Mouse (Mus musculus) erythroblast, embryonic 14.5 days (primary cell): ENCODE measurements around the gene Hecw2. TPM values are rescaled to one million over a fixed set of nuclear protein-coding genes. Genes with fewer than 3 reads are reported as not detected.

ENCODE experiments used
- H3K27me3 ChIP-seq: 2 replicates; pipeline ENCODE4 v1.6.1; 2012; ENCODE audit warnings: inconsistent platforms; ENCODE audit not compliant: control insufficient read depth
- H3K36me3 ChIP-seq: 2 replicates; pipeline ENCODE4 v1.6.1; 2012; ENCODE audit warnings: mild to moderate bottlenecking, inconsistent platforms; ENCODE audit not compliant: control insufficient read depth
- H3K4me1 ChIP-seq: 2 replicates; pipeline ENCODE4 v1.6.1; 2012; ENCODE audit warnings: inconsistent platforms; ENCODE audit not compliant: control insufficient read depth
- H3K4me3 ChIP-seq: replicated peaks from 2 replicates; pipeline ENCODE3; 2012; ENCODE audit warnings: moderate library complexity, mild to moderate bottlenecking, inconsistent platforms
- H3K9me3 ChIP-seq: 2 replicates; pipeline ENCODE4 v1.6.1; 2012; ENCODE audit warnings: low read length, inconsistent platforms, mixed read lengths; ENCODE audit not compliant: control insufficient read depth
- GATA1 ChIP-seq: IDR thresholded peaks from 2 replicates; pipeline ENCODE4 v1.6.1; 2012; ENCODE audit warnings: low read length, inconsistent platforms, mixed read lengths
- TAL1 ChIP-seq: IDR thresholded peaks from 3 replicates; pipeline ENCODE4 v1.6.1; 2012; ENCODE audit warnings: low read length, inconsistent platforms, mixed read lengths
- polyA plus RNA-seq: library from polyadenylated mRNA; stranded (reverse); fragments of >175 nt; gene quantifications from 2 replicates; pipeline ENCODE4 v1.2.3, GENCODE M21; 2012

Gene Hecw2
- polyA plus RNA-seq, 1 experiment = not detected

DNA sequence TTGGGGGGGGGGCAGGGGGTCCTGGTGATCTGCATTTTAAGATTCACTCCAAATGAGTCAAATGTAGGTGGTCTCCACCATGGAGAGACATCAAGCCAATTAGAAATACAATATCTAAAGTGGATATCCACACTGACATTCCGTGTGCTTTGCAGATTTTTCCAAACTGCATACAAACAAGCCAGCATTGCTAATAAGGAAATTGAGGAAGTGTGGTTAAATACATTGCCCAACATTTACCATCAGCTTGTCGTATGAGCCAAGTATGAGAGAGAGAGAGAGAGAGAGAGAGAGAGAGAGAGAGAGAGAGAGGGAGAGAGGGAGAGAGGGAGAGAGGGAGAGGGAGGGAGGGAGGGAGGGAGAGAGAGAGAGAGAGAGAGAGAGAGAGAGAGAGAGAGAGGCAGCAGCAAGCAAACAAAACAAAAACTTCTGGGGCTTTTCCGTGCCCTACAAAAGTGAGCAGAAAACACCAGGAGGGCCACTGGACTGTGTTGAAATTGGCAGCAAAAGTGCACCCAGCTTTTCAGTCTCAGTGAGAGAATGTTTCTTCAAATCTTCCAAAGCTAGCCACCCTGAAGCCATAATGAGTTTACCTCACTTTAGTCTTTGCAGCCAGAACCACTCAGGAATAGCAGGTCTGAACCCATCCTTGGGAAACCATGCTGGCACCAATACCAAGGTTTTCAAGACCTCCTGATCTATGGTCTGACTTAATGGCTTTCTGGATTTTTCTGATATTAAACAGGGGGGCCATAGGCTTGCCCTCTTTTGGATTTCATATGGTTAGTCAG, 376.7 kb downstream of the Hecw2 start:
- Histone ChIP-seq H3K27me3 (no peaks in the 10 kb centered on the region), H3K36me3 (no peaks in the 10 kb centered on the region), H3K9me3 (no peaks in the 10 kb centered on the region), H3K4me3 (no peak overlapping the region), H3K4me1 (no peaks in the 10 kb centered on the region)
- TF ChIP-seq TAL1 = no peak
- TF ChIP-seq GATA1 = no peak

DNA sequence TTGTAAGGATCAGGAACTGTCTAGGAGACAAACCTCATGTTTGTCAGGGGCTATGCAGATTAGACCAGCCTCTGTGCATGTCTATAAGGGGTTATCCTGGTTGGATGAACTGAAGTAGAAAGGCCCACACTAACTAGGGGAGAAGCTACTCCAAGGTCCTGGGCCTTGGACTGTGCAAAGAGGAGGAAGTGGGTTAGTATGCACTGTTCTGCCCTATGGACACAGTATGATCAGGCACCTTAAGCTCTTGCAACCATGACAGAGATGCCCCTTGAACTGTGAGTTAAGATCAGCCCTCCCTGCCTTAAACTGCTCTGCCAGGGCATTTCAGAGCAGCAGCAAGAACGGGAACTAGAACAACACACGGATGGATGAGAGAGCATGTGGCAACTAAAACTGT, 378.6 kb downstream of the Hecw2 start:
- Histone ChIP-seq H3K27me3 (no peaks in the 10 kb centered on the region), H3K36me3 (no peaks in the 10 kb centered on the region), H3K4me3 (no peak overlapping the region), H3K9me3 (no peaks in the 10 kb centered on the region), H3K4me1 (no peaks in the 10 kb centered on the region)
- TF ChIP-seq GATA1 (no peak), TAL1 (no peak)

DNA sequence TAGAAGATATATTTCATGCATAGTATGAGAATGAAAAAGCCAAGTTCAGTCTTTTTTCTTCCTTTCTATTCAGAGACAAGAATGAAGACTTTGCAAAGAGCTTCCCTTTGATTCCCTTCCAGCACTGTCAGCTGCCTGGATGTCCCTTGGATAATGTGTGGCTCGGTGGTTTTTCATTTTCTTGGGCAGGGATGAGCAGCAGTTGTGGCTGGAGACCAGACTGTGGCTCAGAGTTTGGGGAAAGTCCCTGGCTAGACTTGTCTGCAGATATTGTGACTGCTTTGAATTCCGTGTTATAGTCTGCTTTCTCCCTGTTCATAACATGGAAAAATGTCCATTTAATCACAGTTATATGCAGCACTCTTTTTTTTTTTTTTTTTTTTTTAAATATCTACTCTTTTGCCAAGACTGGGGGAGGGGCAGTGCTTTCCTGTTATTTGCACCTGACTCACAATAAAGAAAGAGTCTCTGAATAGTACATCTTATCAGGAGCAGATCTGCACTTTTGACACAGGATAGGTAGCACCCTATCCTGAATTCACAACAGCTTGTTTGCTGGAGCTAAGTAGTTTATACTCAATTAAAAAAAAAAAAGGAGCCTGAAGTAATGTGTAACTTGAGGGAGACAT, 380.8 kb downstream of the Hecw2 start:
- Histone ChIP-seq H3K9me3 (no peaks in the 10 kb centered on the region), H3K36me3 (no peaks in the 10 kb centered on the region), H3K4me3 (no peak overlapping the region), H3K27me3 (no peaks in the 10 kb centered on the region), H3K4me1 (no peaks in the 10 kb centered on the region)
- TF ChIP-seq GATA1 = no peak
- no peak for TF ChIP-seq TAL1

DNA sequence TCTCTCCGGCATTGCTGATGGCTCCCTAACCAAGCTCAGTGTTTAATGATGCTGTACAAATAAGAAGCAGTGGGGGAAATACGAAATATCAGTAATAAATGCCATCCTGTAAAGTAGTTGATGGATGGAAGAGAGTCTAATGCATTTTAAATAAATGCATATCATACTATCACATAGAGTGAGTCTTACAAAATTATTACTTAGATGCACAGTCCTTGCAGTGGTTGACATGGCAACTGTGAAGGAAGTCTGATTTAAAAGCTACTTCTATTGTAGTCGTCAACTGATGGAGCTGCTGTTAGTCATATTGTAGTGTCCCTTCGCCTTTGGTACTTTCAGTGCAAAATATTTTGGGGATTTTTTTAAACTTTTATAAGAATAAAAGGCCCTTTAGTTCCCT, 383.0 kb downstream of the Hecw2 start:
- H3K9me3 ChIP-seq = no peaks in the 10 kb centered on the region

DNA sequence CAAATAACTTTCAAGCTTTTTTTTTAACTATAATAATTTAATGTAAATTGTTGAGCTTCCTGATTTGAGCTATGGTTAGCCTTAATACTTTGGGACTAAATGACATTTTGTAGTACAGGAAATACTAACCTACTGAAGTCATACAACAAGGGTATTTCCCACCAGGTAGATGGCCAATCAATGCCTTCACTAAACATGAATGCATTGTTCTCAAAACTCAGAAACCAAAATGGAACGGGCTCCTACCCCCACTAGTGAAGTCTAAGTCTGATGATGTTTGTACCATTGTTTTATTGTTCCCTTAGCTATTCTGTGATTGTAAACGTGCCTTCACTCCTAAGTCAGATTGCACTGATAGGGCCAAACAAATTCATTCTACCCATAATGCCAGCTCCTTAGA, 386.7 kb downstream of the Hecw2 start:
- TF ChIP-seq TAL1 = no peak
- no peak for TF ChIP-seq GATA1
- no peaks in the 10 kb centered on the region for H3K4me1 ChIP-seq
- H3K9me3 ChIP-seq = no peaks in the 10 kb centered on the region
- H3K36me3 ChIP-seq = no peaks in the 10 kb centered on the region
- H3K27me3 ChIP-seq = no peaks in the 10 kb centered on the region
- no peak overlapping the region for H3K4me3 ChIP-seq

More for the DNA sequence above, 383.0 kb downstream of the Hecw2 start:
- Histone ChIP-seq H3K36me3 (no peaks in the 10 kb centered on the region), H3K4me1 (no peaks in the 10 kb centered on the region), H3K27me3 (no peaks in the 10 kb centered on the region), H3K4me3 (no peak overlapping the region)
- no peak for TF ChIP-seq GATA1
- no peak for TF ChIP-seq TAL1

DNA sequence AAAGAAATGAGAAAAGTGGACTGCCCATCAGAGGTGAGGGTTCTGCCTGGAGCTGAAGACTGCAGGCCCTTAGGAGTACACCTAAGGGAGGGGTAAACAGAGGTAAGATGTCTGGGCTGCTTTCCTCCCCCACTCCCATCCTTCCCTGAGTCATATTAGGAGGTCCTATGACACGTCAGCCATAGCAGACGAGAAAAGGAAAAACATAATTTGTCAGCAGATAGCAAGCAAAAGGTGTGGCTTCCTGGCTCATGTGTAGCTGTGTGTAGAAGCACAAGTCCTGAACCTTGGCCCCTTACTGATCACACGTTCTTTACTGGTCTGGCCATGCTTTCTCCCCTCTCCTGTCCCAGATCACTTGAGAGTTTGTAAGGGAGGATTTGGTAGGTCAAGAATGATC, 397.2 kb downstream of the Hecw2 start:
- H3K4me3 ChIP-seq = no peak overlapping the region
- no peaks in the 10 kb centered on the region for H3K4me1 ChIP-seq
- no peak for TF ChIP-seq GATA1
- TF ChIP-seq TAL1 = no peak
- H3K9me3 ChIP-seq = no peaks in the 10 kb centered on the region
- no peaks in the 10 kb centered on the region for H3K36me3 ChIP-seq
- no peaks in the 10 kb centered on the region for H3K27me3 ChIP-seq

DNA sequence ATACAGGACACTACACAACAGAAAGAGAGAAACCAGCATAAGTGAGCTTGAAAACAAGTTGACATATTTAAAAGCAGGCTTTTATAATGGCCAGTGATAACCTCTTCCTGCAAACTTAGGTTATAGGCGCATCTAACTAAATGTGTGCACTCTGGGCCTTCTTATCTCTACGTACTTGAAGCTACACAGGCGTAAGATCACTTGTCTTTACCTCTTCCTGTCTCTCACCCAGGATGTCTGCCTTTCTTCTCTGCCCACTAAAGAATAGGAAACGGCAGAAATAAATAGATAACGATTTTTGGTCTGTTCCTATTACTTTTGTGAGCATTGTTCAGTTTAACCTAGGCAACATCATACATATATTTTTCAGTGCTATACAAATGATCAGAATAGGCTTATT, 397.9 kb downstream of the Hecw2 start:
- Histone ChIP-seq H3K9me3 (no peaks in the 10 kb centered on the region), H3K4me1 (no peaks in the 10 kb centered on the region), H3K4me3 (no peak overlapping the region), H3K36me3 (no peaks in the 10 kb centered on the region), H3K27me3 (no peaks in the 10 kb centered on the region)
- no peak for TF ChIP-seq GATA1
- TF ChIP-seq TAL1 = no peak

DNA sequence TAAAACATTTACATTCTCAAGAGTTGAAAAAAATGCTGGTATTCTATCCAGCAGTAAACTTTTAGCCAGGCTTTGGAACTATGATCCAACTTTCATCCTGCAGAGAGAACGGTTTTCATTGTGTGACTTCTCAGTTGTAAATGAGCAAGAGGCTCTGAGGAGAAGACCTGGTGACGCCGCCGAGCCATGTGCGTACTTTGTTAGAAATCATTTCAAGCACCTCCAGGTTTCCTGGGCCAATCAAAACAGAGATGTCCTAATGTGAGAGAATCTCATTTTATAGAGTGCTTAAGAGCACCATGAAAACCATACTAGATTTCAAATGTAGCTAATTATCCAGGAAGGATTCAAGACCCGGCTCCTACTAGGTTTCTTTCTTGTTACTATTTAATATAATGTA, 398.7 kb downstream of the Hecw2 start:
- no peaks in the 10 kb centered on the region for H3K9me3 ChIP-seq
- H3K27me3 ChIP-seq = no peaks in the 10 kb centered on the region
- TF ChIP-seq GATA1 = no peak
- no peak for TF ChIP-seq TAL1
- no peaks in the 10 kb centered on the region for H3K4me1 ChIP-seq
- no peaks in the 10 kb centered on the region for H3K36me3 ChIP-seq
- H3K4me3 ChIP-seq = no peak overlapping the region

DNA sequence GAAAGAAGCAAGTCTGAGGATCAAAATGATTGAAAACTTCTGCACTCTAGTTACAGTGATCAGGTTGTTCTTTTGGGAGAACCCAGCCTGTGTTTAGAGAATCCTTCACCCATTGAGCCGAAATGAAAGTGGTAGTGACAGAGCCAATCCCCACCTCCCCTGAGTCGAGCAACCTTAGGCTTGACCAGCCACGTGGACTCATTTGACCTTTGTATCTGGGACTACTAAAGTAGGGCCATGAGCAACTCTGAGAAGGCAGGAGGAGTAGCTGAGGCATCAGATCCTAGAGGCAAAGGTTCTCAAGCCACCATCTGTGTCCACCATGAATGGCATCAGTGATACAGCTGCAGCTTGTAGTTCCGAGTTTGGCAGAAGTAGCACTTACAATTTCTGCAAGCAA, 399.4 kb downstream of the Hecw2 start:
- H3K36me3 ChIP-seq = no peaks in the 10 kb centered on the region
- H3K4me3 ChIP-seq = no peak overlapping the region
- no peaks in the 10 kb centered on the region for H3K9me3 ChIP-seq
- no peak for TF ChIP-seq GATA1
- TF ChIP-seq TAL1 = no peak
- no peaks in the 10 kb centered on the region for H3K27me3 ChIP-seq
- H3K4me1 ChIP-seq = no peaks in the 10 kb centered on the region
